Mouse (Mus musculus) embryonic facial prominence, embryonic 15.5 days (tissue): Measurements from ENCODE around the gene Amy1. TPM values are rescaled to one million over a fixed set of nuclear protein-coding genes. Genes with fewer than 3 reads are reported as not detected.
"Not testable (repeated sequence)": the region's sequence is repeated elsewhere in the genome, so short reads cannot be mapped to it uniquely, and the experiment has no call there.

Source experiments
- ATAC-seq: fragments of 200-750 bp; cut with Nextera tagmentation; 2 replicates; pipeline ENCODE4 v1.8.0; 2017; ENCODE audit warnings: low read depth, moderate TSS enrichment; ENCODE audit not compliant: insufficient number of reproducible peaks, low FRiP score, low TSS enrichment
- H3K27ac ChIP-seq: fragments of 300-500 bp; sonication (generic); replicated peaks from 2 replicates; pipeline ENCODE4 v1.5.1; 2015; ENCODE audit warnings: mild to moderate bottlenecking, inconsistent platforms
- H3K27me3 ChIP-seq: fragments of 300-500 bp; sonication (generic); 2 replicates; pipeline ENCODE4 v1.6.1; 2015; ENCODE audit warnings: inconsistent platforms
- H3K36me3 ChIP-seq: fragments of 300-500 bp; sonication (generic); 2 replicates; pipeline ENCODE4 v1.6.1; 2015; ENCODE audit warnings: mild to moderate bottlenecking, inconsistent platforms
- H3K4me1 ChIP-seq: fragments of 300-500 bp; sonication (generic); 2 replicates; pipeline ENCODE4 v1.6.1; 2015; ENCODE audit warnings: inconsistent platforms
- H3K4me2 ChIP-seq: fragments of 300-500 bp; sonication (generic); replicated peaks from 2 replicates; pipeline ENCODE4 v1.6.1; 2015; ENCODE audit warnings: mild to moderate bottlenecking, inconsistent platforms
- H3K4me3 ChIP-seq: fragments of 300-500 bp; sonication (generic); replicated peaks from 2 replicates; pipeline ENCODE4 v1.5.1; 2015; ENCODE audit warnings: mild to moderate bottlenecking, inconsistent platforms
- H3K9ac ChIP-seq: fragments of 300-500 bp; sonication (generic); 2 replicates; pipeline ENCODE4 v1.6.1; 2015; ENCODE audit warnings: inconsistent platforms
- H3K9me3 ChIP-seq: fragments of 300-500 bp; sonication (generic); replicated peaks from 2 replicates; pipeline ENCODE4 v1.6.1; 2016; ENCODE audit warnings: inconsistent platforms
- WGBS: fragments of 180-500 bp; shearing (Covaris S2); methylation state at CpG from one replicate; pipeline ENCODE4 v1.1.7; 2015; 5-methylcytosine and 5-hydroxymethylcytosine counted together
- polyA plus RNA-seq: library from polyadenylated mRNA; unstranded; fragments of >200 nt; fragmentation: Nextera tagmentation; extraction: Ambion mirVana; gene quantifications from 2 replicates; pipeline ENCODE4 v1.2.1, GENCODE M21; 2015

Amy1 gene
- polyA plus RNA-seq = 0.20 and 1.8 TPM in 2 replicates

DNA sequence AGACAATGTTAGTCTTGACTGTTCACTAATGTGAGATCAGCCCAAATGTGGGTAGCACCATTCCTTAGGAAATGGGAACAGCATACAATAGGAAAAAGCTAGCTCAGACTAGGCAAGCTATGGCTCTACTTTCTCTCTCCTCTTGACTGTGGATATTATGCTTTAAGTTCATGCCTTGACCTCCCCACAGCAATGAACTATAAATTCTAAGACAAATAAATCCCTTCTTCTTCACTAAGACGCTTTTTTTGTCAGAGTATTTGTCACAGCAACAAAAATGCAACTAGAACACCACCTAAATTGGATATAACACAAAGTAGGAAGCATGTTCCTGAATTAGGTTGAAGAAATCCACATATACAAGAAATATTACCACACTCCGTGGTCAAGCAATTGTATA, at the start of gene Amy1:
Amy1 (minus strand) TSS at position 101 of the 400 bp plus-strand sequence.
- ATAC-seq = no peak
- no peaks in the 10 kb centered on the region for H3K4me1 ChIP-seq
- H3K27ac ChIP-seq = no peak within 1 kb of the TSS
- peaks cover 6% of the 10 kb centered on the region for H3K36me3 ChIP-seq
- no peak within 1 kb of the TSS for H3K9ac ChIP-seq
- no peak within 1 kb of the TSS for H3K4me2 ChIP-seq
- no peaks in the 10 kb centered on the region for H3K9me3 ChIP-seq
- no peak within 1 kb of the TSS for H3K4me3 ChIP-seq
- 93% methylated on average over 2 of the region's 2 CpGs for WGBS
- H3K27me3 ChIP-seq = no peaks in the 10 kb centered on the region

DNA sequence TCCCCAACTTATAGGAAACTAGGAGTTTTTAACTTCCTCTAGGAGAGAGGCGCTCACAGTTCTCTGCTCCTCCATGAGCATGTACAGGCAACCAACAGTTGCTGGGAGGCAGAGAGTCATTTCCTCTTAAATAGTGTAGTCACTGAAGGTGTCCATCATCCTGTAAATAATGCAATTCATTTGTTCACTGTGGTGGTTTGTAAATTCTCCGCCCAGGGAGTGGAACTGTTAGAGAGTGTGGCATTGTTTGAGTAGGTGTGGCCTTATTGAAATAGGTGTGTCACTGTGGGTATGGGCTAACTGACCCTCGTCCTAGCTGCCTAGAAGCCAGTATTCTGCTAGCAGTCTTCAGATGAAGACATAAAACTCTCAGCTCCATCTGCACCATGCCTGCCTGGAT, 47.8 kb upstream of the Amy1 start:
- no peak for ATAC-seq
- no peaks in the 10 kb centered on the region for H3K9me3 ChIP-seq
- no peaks in the 10 kb centered on the region for H3K27me3 ChIP-seq

DNA sequence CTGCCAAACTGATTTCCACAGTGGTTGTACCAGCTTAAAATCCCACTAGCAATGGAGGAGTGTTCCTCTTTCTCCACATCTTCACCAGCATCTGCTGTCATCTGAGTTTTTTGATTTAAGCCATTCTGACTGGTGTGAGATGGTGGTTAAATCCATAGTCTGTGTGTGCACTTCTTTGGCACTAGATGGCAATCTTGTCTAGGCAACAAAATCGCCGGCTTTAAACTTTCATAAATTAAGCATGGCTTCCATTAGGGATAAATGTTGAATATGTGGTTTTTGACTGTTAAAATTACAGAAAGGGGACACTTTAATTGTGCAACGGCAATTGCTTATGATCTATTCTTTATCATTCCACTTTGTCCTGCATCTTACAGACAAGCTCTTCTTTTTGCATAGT, 44.9 kb upstream of the Amy1 start:
- not testable (repeated sequence) for ATAC-seq, H3K9ac ChIP-seq, H3K9me3 ChIP-seq, H3K36me3 ChIP-seq, H3K4me2 ChIP-seq, H3K27me3 ChIP-seq, H3K4me3 ChIP-seq, H3K4me1 ChIP-seq, H3K27ac ChIP-seq
- WGBS = 21% methylated on average over 3 of the region's 3 CpGs

More for the DNA sequence above, 47.8 kb upstream of the Amy1 start:
- Histone ChIP-seq H3K36me3 (no peaks in the 10 kb centered on the region), H3K4me3 (no peak overlapping the region), H3K9ac (no peak overlapping the region), H3K4me1 (no peaks in the 10 kb centered on the region), H3K27ac (no peak overlapping the region), H3K4me2 (no peak overlapping the region)
- WGBS = 77% methylated on average over 3 of the region's 3 CpGs

DNA sequence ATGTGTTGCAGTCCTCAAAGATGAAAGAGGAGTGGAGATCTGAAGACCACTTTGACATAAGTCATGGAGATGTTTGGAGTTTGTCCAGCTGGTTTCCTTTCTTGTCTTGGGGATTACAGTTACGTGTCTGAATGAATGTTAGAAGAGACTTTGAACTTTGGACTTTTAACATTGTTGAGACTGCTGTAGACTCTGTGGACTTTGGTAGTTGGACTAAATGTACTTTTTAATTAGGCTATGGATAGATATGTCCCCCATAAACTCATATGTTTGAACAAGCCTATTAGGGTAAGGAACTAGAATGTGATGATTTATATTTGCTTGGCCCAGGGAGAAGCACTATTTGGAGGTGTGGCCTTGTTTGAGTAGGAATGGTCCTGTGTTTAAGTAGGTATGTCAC, 33.0 kb upstream of the Amy1 start:
- H3K9ac ChIP-seq = no peak overlapping the region
- H3K27me3 ChIP-seq = no peaks in the 10 kb centered on the region
- WGBS = 83% methylated on average over 1 of the region's 1 CpGs
- H3K4me1 ChIP-seq = no peaks in the 10 kb centered on the region
- ATAC-seq = no peak
- H3K36me3 ChIP-seq = no peaks in the 10 kb centered on the region
- no peak overlapping the region for H3K27ac ChIP-seq
- no peaks in the 10 kb centered on the region for H3K9me3 ChIP-seq
- no peak overlapping the region for H3K4me3 ChIP-seq
- no peak overlapping the region for H3K4me2 ChIP-seq

DNA sequence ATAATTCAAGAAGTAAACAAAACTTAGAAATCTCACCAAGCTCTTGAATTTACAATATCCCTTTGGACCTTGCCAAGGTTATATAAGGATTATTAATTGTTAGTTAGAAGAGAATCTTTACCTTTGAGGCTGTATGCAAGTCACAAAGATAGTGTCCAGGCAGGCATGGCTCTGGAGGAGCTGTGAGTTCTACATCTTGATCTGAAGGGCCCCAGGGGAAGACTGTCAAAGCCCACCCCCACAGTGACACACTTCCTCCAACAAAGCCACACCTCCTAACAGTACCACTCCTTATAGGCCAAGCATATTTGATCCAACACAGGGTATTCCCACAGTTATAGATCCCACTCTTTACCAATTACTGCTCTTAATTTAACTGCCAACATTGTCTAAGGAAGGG, 27.7 kb upstream of the Amy1 start:
- ATAC-seq = no peak
- H3K4me2 ChIP-seq = no peak overlapping the region
- peaks cover 6% of the 10 kb centered on the region; the same call in 1 of the 2 replicates for H3K4me1 ChIP-seq
- H3K4me3 ChIP-seq = no peak overlapping the region
- no peaks in the 10 kb centered on the region for H3K9me3 ChIP-seq
- H3K9ac ChIP-seq = no peak overlapping the region
- H3K27me3 ChIP-seq = no peaks in the 10 kb centered on the region
- no peak overlapping the region for H3K27ac ChIP-seq
- no peaks in the 10 kb centered on the region for H3K36me3 ChIP-seq

DNA sequence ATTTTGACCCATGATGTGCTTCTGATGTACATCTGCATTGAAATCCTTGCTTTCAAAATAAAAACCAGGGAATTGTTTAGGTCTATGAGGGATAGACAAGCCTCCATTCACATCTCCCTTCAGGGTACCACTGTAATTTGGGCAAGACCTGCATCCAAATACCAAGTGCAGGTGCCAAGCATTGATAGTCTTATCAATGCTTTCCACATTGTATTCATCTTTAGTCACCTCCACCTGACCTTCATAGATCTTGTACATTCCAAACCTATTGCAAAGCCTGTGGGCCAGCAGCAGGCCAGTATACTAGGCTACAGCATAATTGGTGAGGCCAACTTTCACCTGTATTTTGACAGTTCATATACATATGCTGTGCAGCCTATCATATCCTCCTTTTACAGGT, 25.1 kb upstream of the Amy1 start:
- H3K9me3 ChIP-seq = no peaks in the 10 kb centered on the region
- H3K4me3 ChIP-seq = no peak overlapping the region
- H3K9ac ChIP-seq = no peak overlapping the region
- no peak overlapping the region for H3K4me2 ChIP-seq
- no peak overlapping the region for H3K27ac ChIP-seq
- H3K4me1 ChIP-seq = peaks cover 6% of the 10 kb centered on the region; the same call in 1 of the 2 replicates
- 0 out of 2 replicates have a peak, but pooled peaks cover 2% of the 10 kb centered on the region for H3K36me3 ChIP-seq
- ATAC-seq = no peak
- no peaks in the 10 kb centered on the region for H3K27me3 ChIP-seq

DNA sequence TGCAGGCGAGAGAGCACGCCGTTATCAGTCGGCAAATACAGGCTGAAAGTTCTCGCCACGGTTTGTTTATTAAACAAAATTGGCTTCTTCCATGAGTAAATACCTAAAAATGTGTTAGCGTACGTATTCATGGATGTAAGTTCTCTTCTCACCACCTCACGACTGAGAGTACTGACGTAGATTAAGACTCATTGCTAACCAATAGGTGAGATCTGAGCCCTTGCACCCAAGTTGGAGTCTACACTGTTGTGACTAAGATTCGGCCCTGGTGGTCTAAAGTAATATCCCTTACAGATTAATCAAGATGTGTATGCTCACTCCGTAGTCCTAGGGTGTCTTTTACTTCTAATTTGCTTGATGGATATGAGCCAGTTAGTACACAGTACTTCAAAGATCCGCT, 24.1 kb upstream of the Amy1 start:
- no peak for ATAC-seq
- peak overlapping the region; percentile 60 for H3K4me2 ChIP-seq
- H3K36me3 ChIP-seq = peaks cover 5% of the 10 kb centered on the region; the same call in 1 of the 2 replicates
- H3K9ac ChIP-seq = peak overlapping the region; percentile 83
- H3K4me3 ChIP-seq = peak overlapping the region; percentile 64
- H3K27me3 ChIP-seq = no peaks in the 10 kb centered on the region
- H3K9me3 ChIP-seq = no peaks in the 10 kb centered on the region
- peak overlapping the region; percentile 100 for H3K27ac ChIP-seq
- 14% methylated on average over 13 of the region's 13 CpGs for WGBS
- peaks cover 6% of the 10 kb centered on the region; the same call in 1 of the 2 replicates for H3K4me1 ChIP-seq

DNA sequence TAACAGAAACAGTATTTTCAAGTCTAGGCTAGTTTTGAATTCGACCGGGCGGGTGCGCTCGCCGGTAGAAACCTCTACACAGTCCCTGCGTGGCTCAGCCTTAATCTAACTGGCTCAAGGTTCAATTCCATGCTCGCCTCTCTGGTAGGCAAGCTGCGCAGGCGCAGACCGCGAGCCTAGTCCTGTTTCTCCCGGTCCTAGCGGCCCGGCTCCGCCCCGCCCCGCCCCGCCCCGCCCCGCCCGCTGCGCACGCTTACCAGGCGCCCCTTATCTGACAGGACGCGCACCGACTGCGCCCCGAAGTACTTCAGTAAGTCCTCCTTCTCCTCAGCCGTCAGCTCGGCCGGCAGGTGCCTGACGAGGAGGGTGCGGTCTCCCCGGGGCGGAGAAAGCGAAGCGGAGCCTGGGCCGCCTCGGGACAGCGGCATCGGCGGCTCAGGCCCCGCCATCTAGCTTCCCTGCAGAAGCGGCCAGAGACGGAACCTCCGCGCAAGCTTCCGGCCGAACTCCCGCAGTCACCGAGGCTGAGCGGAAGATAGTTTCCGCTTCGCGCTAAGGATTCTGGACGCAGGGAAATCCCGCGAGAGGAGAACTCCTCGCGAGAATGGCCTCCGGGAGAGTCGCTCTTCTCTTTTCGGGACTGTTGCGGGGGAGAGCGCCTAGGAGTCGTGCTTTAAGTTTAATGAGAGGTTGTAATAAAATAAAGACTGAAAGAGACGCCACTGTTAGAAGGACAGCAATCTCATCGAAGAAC, 23.3 kb upstream of the Amy1 start, which contains the start of gene Rnpc3:
Rnpc3 (minus strand) TSS at position 544 of the 754 bp plus-strand sequence.
- peak within 1 kb of the TSS; percentile 60 for H3K4me2 ChIP-seq
- peak; percentile 97 for ATAC-seq
- peak within 1 kb of the TSS; percentile 83 for H3K9ac ChIP-seq
- under 1% methylated on average over 62 of the region's 70 CpGs for WGBS
- H3K27me3 ChIP-seq = no peaks in the 10 kb centered on the region
- H3K36me3 ChIP-seq = peaks cover 5% of the 10 kb centered on the region; the same call in 1 of the 2 replicates
- H3K9me3 ChIP-seq = no peaks in the 10 kb centered on the region
- H3K27ac ChIP-seq = peak within 1 kb of the TSS; percentile 100
- peaks cover 6% of the 10 kb centered on the region; the same call in 1 of the 2 replicates for H3K4me1 ChIP-seq
- H3K4me3 ChIP-seq = peak within 1 kb of the TSS; percentile 64

DNA sequence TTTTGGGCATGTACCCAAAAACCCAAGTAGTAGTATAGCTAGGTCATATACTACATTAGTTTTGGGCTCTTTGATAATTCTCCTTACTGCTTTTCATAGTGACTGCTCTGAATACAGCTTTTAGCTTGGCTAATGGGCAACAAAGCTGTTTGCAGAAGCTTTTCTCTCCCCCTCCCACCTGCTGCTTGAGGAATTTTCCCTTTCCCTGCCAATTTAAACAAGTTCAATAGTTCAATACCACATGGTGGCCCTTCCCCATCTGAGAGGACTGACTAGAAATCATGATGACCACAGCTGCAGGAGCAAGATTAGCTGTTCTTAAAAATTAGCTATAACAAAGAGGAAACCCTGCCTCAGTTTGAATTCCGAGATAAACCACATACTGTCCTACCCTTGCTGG, 15.7 kb downstream of the Amy1 start:
- WGBS = 82% methylated on average over 1 of the region's 1 CpGs
- no peak overlapping the region for H3K4me2 ChIP-seq
- H3K4me1 ChIP-seq = no peaks in the 10 kb centered on the region
- no peaks in the 10 kb centered on the region for H3K36me3 ChIP-seq
- H3K4me3 ChIP-seq = no peak overlapping the region
- no peak overlapping the region for H3K27ac ChIP-seq
- no peak overlapping the region for H3K9ac ChIP-seq
- no peak for ATAC-seq
- no peaks in the 10 kb centered on the region for H3K27me3 ChIP-seq
- no peaks in the 10 kb centered on the region for H3K9me3 ChIP-seq

DNA sequence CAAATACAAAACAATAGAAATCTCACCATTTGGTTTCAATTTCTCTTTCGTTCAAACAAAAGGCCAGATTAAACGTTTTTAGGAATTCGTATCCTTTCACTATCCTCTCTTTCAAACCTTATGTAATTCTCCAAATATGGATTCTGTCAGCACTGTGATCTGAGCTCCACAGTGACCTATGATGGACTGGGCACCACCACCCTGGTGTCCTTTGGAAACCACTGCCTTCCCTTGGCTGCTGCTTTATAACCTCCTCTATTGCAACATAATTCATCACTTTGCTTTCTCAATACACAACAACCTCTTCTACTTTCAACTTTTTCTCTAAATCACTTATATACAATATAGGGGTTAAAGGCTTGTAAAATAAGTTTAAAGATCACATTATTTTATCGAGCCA, 31.9 kb downstream of the Amy1 start:
- Histone ChIP-seq H3K9ac (no peak overlapping the region), H3K4me3 (no peak overlapping the region), H3K4me2 (no peak overlapping the region), H3K9me3 (no peaks in the 10 kb centered on the region), H3K27ac (no peak overlapping the region), H3K27me3 (no peaks in the 10 kb centered on the region), H3K4me1 (no peaks in the 10 kb centered on the region), H3K36me3 (no peaks in the 10 kb centered on the region)
- WGBS = 56% methylated on average over 4 of the region's 4 CpGs
- ATAC-seq = no peak

DNA sequence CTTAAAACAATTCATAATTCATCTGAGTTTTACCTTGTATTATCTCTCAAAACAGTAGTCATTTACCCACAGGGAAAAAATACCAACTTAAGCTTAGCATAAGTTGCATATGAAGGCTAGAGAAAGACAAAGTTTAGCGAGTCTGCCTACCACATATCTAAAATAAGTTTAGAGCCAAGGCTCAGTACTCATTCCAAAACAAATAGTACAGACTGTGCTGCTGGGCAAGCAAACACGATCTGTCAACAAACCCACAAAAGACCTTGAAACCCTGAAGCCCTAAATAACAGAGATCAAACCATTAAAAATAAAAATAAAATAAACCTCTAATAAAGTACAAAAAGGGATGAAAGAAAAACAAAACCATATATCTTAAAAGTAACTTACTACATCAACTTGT, 32.4 kb downstream of the Amy1 start:
- WGBS = 58% methylated on average over 2 of the region's 2 CpGs
- Histone ChIP-seq H3K36me3 (no peaks in the 10 kb centered on the region), H3K27me3 (no peaks in the 10 kb centered on the region), H3K9ac (no peak overlapping the region), H3K4me3 (no peak overlapping the region), H3K4me1 (no peaks in the 10 kb centered on the region), H3K4me2 (no peak overlapping the region), H3K9me3 (no peaks in the 10 kb centered on the region), H3K27ac (no peak overlapping the region)
- no peak for ATAC-seq

DNA sequence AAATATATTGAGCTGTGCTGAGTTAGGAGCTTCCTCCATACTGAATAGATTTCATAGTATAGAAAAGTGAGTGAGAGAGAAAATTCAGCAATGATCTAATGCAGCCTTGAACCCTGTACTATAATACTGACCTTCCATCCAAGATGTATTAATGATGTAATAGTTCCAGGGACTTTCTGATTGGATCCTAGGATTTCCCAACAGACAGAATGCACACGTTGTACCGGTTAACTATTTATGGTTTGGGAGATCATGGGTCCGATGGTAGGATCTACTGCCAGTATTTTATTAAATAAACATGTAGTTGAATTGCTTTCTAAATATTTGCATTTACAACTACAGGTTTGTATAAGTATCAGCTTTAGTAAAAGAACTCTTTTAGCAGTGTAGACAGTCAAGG, 34.3 kb downstream of the Amy1 start:
- 65% methylated on average over 3 of the region's 3 CpGs for WGBS
- Histone ChIP-seq H3K36me3 (no peaks in the 10 kb centered on the region), H3K4me2 (no peak overlapping the region), H3K27me3 (no peaks in the 10 kb centered on the region), H3K9ac (no peak overlapping the region), H3K9me3 (no peaks in the 10 kb centered on the region), H3K4me1 (no peaks in the 10 kb centered on the region), H3K27ac (no peak overlapping the region), H3K4me3 (no peak overlapping the region)
- no peak for ATAC-seq
